Mouse (Mus musculus) gastrocnemius, adult 18-20 months (tissue): ENCODE results near the gene Strn. TPM values are rescaled to one million over a fixed set of nuclear protein-coding genes. Genes with fewer than 3 reads are reported as not detected.
"Not testable (repeated sequence)": the region's sequence is repeated elsewhere in the genome, so short reads cannot be mapped to it uniquely, and the experiment has no call there.

Experiments used
- DNase-seq: peaks from one replicate; pipeline ENCODE4 v3.0.0; 2021; ENCODE audit warnings: low spot score
- total RNA-seq, 2 experiments: library from RNA; stranded (reverse); gene quantifications; 2 replicates each; pipeline ENCODE4 v1.2.3; 2021

Strn gene
- total RNA-seq, 2 experiments from 2014 or later, result 6.0 to 6.1 TPM

DNA sequence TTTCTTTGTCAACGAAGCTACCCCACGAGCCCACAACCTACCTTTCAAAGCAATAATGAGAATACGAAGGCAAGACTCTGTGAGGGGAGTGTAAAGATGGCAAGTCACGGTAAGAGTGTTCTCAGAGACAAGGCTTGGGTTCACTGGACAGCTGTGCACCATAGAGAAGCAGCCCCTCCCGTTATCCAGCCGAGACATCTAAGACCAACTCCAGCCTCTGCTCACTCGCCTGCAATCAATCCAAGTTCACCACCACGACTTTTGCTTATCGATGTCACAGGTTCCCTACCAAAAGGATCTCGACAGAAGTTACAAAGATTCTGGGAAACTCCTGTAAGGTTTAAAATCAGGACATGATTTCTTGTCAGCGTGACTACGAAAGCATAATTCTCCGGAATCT, 17.9 kb downstream of the Strn start:
- no peak for DNase-seq

DNA sequence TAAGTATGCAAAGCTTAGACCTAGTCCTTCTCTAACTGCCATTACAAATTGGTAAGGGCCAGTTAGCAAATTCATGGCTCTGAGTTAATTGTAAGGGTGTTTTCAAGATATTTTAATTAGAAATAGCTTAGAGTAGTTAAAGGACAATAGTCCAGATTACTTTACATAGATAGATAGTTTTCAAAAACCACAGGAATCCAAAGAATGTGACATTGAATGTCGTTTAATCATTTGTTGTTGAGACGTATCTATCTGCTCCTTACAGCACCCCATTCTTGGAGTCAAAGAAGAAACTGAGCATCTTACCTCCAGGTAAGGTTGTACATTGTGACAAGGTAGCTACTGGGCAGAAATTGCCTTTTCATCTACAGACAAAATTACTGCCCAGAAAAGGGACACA, 26.7 kb downstream of the Strn start:
- DNase-seq, result no peak

DNA sequence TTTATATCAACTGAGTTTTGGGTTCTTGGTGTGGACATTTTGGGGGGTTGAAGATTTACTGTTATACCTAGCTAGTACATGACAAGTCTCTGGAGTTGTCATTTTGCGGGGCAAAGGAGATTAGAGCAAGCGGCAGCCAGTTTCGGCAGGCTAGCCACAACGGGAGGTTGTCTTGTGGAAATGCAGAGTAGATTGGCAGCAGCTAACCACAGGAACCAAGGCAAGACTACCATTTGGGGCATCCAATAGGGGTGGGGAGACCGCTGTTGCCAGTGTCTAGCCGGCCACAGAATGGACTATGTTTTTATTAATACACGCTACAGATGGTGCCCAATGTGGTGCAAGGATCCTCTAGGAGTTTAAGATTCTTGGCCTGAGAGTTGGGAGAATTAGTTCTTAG, 28.6 kb downstream of the Strn start:
- no peak for DNase-seq

DNA sequence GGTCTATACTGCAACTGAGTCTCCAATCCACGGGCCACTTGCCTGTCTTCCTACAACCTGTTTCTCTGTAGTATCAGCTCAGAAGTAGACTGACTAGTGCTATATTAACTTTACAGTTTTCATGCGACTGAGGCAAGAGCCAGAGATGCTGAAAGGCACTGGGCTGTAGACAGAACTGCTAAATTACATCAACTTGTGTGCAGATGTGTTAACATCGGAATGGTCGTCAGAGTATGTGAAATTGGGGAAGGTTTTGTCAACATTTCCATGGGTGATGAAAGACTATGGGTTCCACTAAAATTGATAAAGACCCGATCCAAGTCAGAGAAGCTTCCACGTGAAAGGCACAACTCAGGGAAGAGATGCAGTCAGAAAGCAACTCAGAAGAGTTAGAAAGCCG, 34.0 kb downstream of the Strn start:
- DNase-seq, result no peak

DNA sequence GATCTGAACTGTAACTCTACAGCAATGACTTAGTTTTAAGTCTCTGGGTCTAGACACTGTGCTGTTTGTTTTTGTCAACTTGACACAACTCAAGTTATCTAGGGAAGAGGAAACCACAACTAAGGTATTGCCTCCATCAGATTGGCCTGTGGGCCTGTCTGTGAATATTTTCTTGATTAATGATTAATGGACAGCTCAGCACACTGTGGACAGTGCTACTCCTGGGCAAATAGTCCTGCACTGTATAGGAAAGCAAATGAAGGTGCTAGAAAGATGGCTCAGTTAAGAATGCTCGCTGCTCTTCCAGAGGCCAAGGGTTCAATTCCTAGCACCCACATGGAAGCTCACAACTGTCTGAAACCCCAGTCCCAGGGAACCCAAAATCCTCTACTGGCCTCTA, 38.0 kb downstream of the Strn start:
- no peak for DNase-seq

DNA sequence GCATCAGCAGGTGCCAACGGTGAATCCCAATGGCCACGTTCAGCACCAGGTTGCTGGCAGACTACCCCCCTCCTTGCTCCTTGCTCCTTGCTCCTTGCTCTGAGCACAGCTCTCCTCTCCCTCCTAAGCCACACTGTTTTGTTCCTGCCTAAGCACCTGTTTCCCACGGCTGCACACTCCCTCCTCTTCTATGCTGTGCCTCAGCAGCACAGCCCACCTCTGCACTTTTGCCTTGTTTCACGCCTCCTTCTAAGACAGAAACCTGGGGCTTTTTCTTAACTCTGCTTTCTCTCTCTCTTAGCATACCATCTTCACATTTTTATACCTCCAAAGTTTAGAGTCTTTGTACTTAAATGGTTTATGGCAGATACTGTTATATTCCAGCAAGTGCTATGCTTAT, 39.5 kb downstream of the Strn start:
- DNase-seq, result no peak

DNA sequence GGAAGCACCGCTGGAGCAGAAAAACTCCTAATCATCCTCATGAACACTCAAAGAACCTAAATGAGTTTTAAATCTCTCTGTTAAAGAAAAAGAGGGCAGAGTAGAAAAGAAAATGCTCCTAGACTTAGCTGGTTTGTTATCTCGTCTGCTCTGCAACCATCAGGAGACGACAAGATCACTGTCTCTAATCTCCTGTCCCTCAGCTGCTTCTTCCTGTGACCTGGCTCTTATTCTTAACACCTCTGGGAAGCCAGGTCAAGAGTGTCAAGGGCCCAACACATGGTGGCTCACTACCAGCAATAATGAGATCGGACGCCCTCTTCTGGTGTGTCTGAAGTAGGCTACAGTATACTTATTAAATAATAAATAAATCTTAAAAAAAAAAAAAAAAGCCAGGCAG, 40.1 kb downstream of the Strn start:
- DNase-seq, result no peak

DNA sequence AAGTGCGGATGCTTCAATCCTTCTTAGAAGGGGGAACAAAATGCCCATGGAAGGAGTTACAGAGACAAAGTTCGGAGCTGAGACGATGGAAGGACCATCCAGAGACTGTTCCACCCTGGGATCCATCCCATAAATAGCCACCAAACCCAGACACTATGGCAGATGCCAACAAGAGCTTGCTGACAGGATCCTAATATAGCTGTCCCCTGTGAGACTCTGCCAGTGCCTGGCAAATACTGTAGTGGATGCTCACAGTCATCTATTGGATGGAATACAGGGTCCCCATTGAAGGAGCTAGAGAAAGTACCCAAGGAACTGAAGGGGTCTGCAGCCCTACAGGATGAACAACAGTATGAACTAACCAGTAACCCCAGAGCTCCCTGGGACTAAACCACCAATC, 47.8 kb downstream of the Strn start:
- DNase-seq, result not testable (repeated sequence)

DNA sequence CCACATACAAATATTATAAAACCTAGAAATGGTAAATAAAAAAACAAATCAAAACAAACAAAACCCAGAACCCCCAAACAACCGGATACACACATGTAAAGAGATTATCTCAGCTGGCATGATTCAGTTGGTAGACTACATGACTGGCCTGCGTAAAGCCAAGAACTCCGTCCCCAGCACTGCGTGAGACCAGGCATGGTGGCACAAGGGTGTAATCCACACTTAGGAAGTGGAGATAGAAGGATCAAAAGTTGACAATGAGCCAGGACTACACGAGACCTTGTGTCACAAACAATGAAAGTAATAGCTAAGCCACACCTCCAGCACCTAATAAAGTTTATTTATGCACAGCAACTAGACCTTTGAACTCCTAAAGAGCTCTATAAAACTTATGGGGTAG, 49.0 kb downstream of the Strn start:
- no peak for DNase-seq

DNA sequence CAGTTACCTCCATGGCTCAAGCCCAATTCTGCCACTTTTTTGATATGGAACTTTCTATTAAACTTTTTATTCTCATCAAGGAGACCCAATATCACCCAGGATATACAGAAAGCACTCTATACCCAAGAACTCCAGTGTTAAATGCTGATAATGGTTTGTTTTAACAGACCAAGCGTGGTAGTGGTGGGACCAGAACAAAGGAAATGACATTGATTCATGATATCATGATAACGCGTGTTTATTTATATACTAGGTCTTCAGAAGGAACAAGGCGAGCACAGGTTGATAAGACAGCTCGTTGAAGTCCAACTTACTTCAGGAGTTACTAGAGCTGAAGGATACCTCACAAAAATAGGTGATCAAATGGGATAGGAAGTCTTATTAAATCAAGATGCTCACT, 52.0 kb downstream of the Strn start:
- no peak for DNase-seq

DNA sequence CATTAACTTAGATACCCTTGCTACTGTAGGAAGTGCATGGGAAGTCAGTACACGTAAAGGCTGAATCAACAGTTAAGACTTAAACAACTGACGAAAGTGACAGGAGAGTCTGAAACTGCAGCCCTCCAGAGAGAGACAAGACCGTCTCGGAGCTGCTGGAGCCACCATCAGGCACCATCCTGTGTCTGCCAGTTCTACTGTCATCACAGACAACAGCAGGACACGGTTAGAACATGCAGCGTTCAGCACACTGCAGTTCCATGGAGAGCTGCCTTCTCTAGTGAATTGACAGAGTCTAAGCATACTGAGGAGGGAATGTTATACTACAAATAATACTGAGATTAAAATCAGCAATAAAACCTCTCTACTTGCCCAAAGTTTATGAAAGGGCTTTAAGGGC, 54.6 kb downstream of the Strn start:
- DNase-seq, result no peak

DNA sequence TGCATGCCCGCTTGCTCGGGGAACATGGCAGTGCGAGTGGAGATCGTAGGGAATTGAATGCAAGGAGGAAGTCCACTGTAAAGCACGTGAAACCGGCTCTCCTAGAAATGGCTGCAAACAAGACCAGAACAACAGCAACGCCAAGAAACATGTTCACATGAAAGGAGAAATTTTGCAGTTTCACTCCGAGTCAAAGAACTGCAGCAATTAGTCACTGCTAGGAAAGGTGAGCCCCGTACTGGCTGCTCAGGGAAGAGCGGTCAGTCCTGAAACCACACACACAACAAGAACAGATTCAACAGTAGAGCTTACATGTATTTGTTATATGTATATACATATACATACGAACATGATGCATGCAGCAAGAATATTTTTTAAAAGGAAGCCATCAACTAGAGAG, 57.5 kb downstream of the Strn start:
- no peak for DNase-seq

DNA sequence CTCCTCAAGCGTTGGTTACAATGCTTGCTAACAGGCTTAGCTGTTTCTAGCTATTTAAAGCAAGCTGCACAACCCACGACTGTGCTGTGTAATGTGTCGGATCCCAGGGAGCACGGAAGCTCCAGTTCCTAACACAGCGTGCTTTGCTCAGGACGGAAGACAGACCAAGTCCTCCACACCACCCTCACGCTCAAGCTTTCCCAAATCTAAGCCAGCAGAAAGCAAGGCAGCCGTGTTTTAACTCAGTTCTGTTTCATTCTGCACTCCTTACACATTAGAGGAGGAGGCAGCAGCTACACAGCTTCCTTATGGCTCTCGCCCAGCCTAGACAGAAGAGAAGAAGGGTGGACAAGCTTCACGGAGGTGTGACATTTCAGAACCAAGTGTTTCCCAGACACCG, 60.2 kb downstream of the Strn start:
- no peak for DNase-seq

DNA sequence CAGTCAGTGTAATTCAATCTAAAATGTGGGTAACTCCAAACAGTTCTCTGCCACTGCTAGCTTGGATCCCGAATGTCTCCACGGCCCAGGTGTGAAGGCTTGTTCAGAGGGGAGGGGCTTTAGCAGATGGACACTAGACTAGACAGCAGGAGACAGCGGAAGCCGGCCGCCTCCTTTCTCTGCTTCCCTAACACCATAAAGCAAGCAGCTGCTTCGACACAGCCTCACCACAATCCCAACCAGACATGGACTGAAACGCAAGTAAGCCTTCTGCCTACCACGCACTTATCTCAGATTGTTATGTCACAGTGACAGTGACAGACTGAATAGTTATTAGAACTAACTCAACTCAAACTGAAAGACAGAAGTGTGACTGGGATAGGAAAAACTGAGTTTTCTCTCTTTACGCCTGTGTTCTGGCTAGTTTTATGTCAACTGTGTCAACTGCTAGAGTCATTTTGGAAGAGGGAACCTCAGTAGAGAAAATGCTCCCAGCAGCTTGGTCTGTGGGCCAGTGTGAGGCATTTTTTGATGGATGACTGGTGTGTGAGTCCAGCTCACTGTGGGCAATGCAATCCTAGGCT, 71.9 kb downstream of the Strn start:
- no peak for DNase-seq

DNA sequence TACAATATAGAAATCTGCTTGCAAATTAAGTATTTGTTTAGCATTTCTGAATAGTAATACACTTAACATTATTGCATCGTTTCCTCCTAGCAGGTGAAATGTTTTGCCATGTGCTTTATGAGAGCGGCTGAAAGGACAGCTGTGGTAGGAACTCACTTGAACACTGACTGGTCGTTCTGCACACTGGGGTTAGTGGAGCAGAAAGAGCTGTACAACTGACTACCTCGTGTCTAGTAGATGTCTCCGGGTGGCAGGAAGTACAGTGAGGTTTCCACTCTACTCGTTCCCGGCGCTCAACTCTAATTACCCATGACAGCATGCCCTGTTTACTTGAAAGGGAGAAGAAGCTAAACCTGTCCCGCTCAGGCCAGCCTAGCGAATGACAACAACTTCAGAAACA, 82.2 kb downstream of the Strn start:
- no peak for DNase-seq

DNA sequence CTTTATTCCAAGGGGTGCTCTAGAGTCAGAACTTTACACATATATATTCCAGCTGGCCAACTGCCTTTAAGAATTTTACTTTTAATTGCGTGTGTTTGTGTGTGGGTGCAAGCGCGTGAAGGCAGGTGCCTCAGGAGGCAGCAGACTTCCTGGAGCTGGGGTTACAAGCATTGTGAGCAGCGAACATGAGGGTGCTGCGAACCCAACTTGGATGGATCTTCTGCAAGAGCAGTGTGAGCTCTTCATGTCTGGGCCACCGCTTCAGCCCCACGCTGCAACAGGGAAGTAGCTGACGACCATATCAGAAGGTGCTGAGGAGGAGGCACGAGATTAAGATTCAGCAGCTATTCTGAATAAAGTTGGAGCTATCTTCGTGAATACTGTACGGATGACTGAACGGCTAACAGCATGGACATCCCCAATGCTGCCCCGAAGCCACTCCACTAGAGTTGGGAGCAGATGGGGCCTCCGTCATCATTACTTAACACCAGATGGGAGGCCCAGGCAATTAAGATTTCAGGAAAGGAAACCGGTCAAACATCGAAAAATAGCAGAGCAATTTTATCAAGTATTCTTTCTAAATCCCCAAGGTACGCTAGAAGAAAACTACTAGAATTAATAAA, 93.0 kb downstream of the Strn start:
- no peak for DNase-seq

DNA sequence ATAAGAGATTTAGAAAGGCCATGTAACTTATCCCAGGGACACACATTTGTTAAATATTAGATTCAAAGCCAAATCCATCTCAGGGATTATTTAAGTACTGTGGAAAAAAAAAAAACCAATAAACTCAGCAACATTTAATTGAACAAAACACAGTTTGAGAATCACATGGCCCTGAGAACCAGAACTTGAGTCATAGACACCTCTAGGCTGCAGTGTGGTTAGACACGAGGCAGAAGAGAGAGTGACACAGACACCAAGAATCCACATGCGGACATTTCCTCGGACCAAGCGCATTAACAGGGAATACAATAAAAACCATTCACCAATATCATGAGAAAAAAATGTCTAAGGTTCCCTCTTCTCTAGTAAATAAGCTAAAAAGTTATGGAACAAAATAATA, 94.7 kb downstream of the Strn start:
- no peak for DNase-seq

DNA sequence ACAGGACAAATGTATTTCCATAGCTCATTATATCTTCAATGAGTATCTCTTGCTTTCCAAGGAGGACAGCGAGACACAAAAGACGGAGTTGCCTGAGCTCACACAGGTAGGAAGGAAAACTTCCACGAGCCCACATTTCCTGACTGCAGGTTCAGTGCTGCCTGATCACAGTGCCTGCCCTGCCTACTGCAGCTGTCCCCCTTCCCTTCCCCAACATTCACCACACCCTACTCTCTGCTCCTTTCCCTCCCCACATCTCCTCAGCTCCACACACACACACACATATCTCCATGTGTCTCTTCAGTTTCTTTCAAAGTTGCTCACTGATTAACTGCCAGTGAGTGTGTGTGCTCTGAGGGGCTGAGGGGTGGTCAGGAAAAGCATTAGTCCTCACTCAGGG, 96.6 kb downstream of the Strn start:
- DNase-seq, result no peak

DNA sequence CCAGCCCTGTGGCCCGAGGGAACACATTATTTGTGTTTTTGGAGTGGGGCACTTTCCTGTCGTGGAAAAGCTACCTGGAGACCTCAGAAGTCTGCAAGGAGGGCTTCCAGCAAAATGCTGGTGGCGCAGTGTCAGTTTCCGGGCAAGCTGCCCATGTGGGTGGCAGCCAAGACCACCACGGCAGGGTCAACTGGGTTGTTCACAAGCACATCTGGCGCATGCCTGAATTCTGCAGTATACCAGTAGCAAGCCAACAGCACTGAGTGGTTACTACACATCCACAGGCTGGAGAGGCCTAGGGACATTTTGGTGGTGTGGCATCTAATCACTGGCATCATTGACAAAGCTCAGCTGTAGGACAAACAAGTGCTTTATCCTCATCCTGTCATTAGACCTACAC, 97.9 kb downstream of the Strn start:
- no peak for DNase-seq

DNA sequence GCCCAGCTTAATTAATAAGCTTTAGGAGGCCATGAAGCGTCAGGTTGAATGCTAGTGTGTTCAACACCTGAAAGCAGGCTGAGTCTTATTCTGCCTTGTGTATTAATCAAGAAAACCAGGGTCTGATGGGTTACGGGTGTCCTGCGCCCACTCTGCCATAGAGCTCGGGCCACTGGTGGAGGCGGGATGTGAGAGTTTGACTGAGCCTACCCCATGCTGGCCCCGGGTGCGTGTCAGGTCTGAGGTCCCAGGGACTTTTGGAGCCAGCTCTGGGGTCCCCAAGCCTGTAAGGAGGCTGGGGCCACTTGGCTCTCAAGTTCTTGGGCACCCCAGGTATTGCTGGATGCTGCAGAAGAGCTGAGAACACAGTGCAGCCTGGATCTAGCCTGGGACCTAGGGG, 99.9 kb downstream of the Strn start:
- DNase-seq, result no peak

DNA sequence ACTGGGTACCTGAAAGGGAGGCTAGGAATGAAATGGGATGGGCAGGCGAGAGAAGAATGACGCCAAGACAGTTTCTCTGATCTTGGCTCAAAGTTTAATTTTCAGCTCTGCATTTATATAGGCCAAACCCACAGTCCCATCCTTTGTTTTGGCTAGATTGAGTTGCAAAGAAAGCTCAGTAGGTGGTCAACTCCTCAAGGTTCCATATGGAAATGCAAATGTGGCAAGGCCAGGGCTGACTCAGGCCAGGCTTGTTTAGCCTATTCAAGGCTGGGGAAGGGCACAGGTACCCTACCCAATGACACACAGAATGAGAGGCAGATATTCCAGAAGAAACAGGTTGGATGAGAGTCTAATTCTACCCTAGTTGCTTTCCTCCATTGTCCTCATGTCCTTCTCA, 101.4 kb downstream of the Strn start:
- DNase-seq, result no peak

DNA sequence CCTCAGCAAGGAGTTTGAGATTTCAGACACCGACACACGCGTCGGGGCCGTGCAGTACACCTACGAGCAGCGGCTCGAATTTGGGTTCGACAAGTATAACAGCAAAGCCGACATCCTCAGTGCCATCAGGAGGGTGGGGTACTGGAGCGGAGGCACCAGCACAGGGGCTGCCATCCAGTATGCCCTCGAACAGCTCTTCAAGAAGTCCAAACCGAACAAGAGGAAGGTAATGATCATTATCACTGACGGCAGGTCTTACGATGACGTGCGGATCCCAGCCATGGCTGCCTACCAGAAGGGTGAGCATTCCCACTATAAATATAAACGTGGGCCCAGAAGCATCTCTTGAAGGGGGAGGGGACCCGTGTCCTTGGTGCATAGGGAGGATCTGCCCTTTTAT, 112.1 kb downstream of the Strn start:
- no peak for DNase-seq

DNA sequence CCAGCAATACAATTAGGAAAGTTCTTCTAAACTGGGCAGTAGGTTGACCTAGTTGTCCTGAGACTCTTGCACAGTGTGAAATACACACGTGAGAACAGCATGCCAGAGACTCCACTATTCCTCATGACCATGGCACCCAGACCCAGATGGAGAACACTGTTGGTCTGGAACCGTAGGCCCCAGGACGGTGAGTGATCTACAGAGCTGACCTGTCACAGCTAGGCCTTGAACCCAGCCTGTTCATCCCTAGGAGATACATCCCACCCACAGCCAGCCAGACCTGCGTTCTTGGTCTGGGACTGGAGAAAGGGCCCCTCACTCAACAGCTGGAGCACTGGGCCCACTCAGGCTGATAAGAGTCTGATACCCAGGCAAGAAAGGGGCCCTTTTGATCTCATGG, 115.1 kb downstream of the Strn start:
- DNase-seq, result no peak

DNA sequence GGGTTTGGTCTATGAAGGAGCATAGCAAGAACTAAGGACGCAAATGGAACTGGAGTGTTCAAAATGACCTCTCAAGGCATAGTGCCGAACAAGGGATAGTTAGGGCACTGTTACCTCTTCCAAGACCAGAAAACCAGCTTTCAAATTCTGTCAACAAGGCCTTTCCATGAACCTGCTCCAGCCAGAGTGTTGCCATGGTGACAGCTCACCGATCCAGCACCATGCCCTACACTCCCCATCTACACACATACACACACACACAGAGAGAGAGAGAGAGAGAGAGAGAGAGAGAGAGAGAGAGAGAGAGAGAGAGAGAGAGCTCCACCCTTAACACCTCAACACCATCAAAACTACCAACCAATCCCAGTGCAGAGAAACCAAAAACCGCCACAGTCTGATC, 116.3 kb downstream of the Strn start:
- no peak for DNase-seq
